Mouse (Mus musculus) thymus, adult 2 months (tissue): Measurements from ENCODE around the gene Lsg1. TPM values are rescaled to one million over a fixed set of nuclear protein-coding genes. Genes with fewer than 3 reads are reported as not detected.
A peak's percentile ranks its signal among the peaks of the same experiment; 100 is the strongest.

ENCODE experiments used
- DNase-seq: peaks from one replicate; pipeline ENCODE4 v3.0.0; 2021
- H3K27ac ChIP-seq: fragments of 200-500 bp; 2 replicates; pipeline ENCODE4 v1.5.1; 2012; ENCODE audit warnings: low read length, control low read depth; ENCODE audit not compliant: control insufficient read depth, insufficient read depth
- H3K27me3 ChIP-seq: fragments of 200-500 bp; 2 replicates; pipeline ENCODE4 v1.6.1; 2012; ENCODE audit warnings: mild to moderate bottlenecking, low read length, moderate library complexity, mixed read lengths; ENCODE audit not compliant: control insufficient read depth, insufficient read depth
- H3K36me3 ChIP-seq: fragments of 200-500 bp; 2 replicates; pipeline ENCODE4 v1.6.1; 2012; ENCODE audit warnings: mild to moderate bottlenecking, low read length, moderate library complexity; ENCODE audit not compliant: control insufficient read depth, insufficient read depth
- H3K4me1 ChIP-seq: fragments of 200-500 bp; replicated peaks from 2 replicates; pipeline ENCODE4 v1.6.1; 2012; ENCODE audit warnings: low read length; ENCODE audit not compliant: control insufficient read depth, insufficient read depth
- H3K4me3 ChIP-seq: fragments of 200-500 bp; 2 replicates; pipeline ENCODE4 v1.5.1; 2012; ENCODE audit warnings: mild to moderate bottlenecking, low read length, control low read depth, moderate library complexity; ENCODE audit not compliant: control insufficient read depth, insufficient read depth
- CTCF ChIP-seq: fragments of 200-500 bp; IDR thresholded peaks from 2 replicates; pipeline ENCODE4 v1.5.1; 2012; ENCODE audit warnings: mild to moderate bottlenecking, control low read depth, low read length, moderate library complexity, borderline replicate concordance; ENCODE audit not compliant: control insufficient read depth, poor library complexity, insufficient read depth; ENCODE audit errors: extremely low read depth
- POLR2A ChIP-seq: fragments of 200-500 bp; IDR thresholded peaks from 2 replicates; pipeline ENCODE4 v1.6.1; 2012; ENCODE audit warnings: mild to moderate bottlenecking, low read length, control low read depth, moderate library complexity; ENCODE audit not compliant: control insufficient read depth, poor library complexity, insufficient read depth; ENCODE audit errors: extremely low read depth
- WGBS: fragments of 180-500 bp; shearing (Covaris S2); methylation state at CpG from one replicate; pipeline ENCODE4 v1.1.7; 2018; 5-methylcytosine and 5-hydroxymethylcytosine counted together
- polyA plus RNA-seq: library from polyadenylated mRNA; depleted of rRNA; stranded (reverse); fragments of >200 nt; gene quantifications from 2 replicates; pipeline ENCODE4 v1.2.3, GENCODE M21; 2012

Lsg1 gene
- polyA plus RNA-seq, 1 experiment, result 20.0 TPM

GRCm38 (mm10) chr16:30532929-30533328 lies 54.5 kb downstream of the Lsg1 start:
- Histone ChIP-seq H3K4me1 (0 out of 2 replicates have a peak, but pooled peaks cover 4% of the 10 kb centered on the region), H3K4me3 (no peak overlapping the region), H3K27me3 (no peaks in the 10 kb centered on the region), H3K27ac (no peak overlapping the region), H3K36me3 (no peaks in the 10 kb centered on the region)
- whole genome bisulfite sequencing, result 52% methylated on average over 1 of the region's 1 CpGs
- TF ChIP-seq CTCF, result no peak
- TF ChIP-seq POLR2A, result no peak
- DNase-seq, result no peak

DNA sequence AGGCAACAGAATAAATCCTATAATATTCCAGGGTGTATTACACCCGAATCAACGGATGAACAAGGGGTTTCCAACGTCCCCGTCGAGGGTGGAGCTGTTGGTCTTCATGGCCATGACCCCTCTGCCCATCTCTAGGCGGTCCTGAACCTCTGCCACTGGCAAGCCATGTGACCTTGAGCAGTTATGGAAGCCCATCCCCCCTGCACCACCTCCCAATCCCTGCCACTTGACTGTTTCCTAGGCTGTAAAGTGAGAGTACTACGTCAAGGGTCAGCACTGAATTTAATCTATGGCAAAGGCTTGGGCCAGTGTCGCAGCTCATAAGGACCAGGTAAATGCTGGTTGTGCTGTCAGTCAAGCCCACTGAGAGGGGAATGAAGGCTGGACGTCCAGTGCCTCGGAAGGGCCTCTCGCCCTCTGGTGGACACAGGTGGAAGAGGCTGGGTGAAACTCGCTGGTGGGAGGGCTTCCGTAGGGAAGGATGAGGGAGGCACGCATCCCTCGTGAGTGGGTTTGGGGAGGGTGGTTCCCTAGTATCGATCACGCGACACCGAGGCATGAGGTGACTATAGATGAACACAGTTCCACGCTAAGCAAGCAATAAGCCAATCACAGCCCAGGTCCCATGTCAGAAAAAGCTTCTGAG lies 55.5 kb downstream of the Lsg1 start:
- 0 out of 2 replicates have a peak, but pooled peaks cover 4% of the 10 kb centered on the region for H3K4me1 ChIP-seq
- no peak overlapping the region for H3K4me3 ChIP-seq
- TF ChIP-seq POLR2A (no peak), CTCF (peak; percentile 88; the same call in 1 of the 2 replicates)
- H3K36me3 ChIP-seq, result no peaks in the 10 kb centered on the region
- H3K27me3 ChIP-seq, result no peaks in the 10 kb centered on the region
- H3K27ac ChIP-seq, result no peak overlapping the region
- 45% methylated on average over 20 of the region's 20 CpGs for WGBS
- peak; percentile 36 for DNase-seq

DNA sequence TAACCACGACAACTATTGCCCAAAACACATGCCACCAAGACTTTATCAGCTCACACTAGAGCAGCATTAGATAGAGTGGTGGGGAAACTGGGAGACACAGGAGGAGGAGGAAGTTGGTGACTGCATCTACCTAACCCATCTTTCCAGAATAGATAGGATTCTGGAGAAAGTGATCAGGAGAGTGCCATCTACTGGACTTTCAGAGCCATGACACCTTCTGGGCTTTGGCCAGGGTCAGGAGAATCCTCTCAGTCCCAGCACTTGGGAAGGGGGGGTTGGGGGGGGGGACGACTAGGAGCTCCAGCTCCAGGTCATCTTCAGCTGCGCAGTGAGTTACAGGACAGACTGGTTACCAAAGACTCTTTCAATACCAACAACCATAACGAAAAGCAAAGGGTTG lies 56.6 kb downstream of the Lsg1 start:
- DNase-seq, result no peak
- Histone ChIP-seq H3K36me3 (no peaks in the 10 kb centered on the region), H3K27me3 (no peaks in the 10 kb centered on the region), H3K27ac (no peak overlapping the region), H3K4me3 (no peak overlapping the region), H3K4me1 (0 out of 2 replicates have a peak, but pooled peaks cover 4% of the 10 kb centered on the region)
- TF ChIP-seq POLR2A (no peak), CTCF (no peak)
- WGBS, result 66% methylated on average over 4 of the region's 4 CpGs

DNA sequence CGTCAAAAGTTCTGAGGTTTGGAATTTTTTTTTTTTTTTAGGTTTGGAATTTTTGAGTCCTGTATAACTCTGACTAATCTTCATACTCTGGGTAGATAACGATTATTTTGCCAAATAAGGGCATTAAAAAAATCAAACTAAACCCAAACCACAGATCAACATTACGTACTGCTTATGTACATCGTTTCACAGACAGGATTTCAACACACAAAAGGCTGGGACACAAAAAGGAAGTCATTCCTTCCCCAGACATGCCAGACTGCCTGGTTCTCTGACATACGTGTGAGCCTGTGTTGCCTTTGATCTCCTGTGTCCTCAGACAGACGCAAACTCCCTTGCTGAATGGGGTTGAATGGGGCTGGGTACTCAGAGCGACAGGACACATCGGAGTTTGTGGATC lies 59.0 kb downstream of the Lsg1 start:
- H3K27ac ChIP-seq, result no peak overlapping the region
- WGBS, result 92% methylated on average over 8 of the region's 8 CpGs
- no peaks in the 10 kb centered on the region for H3K36me3 ChIP-seq
- no peaks in the 10 kb centered on the region for H3K27me3 ChIP-seq
- TF ChIP-seq POLR2A, result no peak
- TF ChIP-seq CTCF, result no peak
- no peak for DNase-seq
- no peak overlapping the region for H3K4me3 ChIP-seq
- no peaks in the 10 kb centered on the region for H3K4me1 ChIP-seq

DNA sequence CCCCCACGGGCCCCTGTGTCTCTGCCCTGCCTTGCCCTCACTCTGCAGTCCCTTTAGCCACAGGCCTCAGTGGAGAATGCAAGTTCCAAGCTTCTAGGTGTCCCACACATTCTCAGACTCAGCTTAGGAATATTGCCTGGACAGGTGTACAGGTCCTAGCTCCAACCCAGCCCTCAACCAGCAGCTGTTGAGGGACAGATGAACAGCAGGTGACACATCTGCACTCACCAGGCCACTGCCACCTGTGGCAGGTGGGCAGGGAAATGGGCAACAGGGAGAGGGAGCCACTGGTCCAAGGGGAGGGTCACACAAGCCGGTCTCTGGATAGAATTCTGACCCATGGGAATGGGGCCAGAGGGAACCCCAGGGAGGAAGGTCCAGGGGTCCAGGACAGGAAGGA lies 59.5 kb downstream of the Lsg1 start:
- H3K4me3 ChIP-seq, result no peak overlapping the region
- DNase-seq, result no peak
- H3K4me1 ChIP-seq, result no peaks in the 10 kb centered on the region
- TF ChIP-seq POLR2A (no peak), CTCF (no peak)
- WGBS, result 84% methylated on average over 2 of the region's 2 CpGs
- no peak overlapping the region for H3K27ac ChIP-seq
- H3K27me3 ChIP-seq, result no peaks in the 10 kb centered on the region
- no peaks in the 10 kb centered on the region for H3K36me3 ChIP-seq

DNA sequence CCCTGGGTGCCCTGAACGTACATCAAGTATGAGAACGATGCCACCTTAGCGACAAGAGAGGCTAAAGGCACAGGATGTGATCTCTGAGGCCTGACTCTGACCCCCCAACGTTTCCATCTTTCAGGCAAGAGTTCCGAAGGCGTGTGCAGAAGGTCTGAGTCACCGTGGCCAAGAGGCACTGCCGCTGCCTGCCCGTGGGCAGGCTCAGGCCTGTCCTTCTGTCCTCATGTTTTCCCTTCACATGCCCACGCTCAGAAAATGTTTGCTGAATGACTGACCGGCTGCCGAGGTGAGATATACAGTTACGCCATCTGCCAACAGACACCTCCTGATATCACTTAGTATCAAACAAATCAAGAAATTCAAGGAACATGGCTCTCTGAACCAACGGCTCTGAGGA lies 61.6 kb downstream of the Lsg1 start:
- no peak overlapping the region for H3K4me3 ChIP-seq
- no peak overlapping the region for H3K27ac ChIP-seq
- no peaks in the 10 kb centered on the region for H3K4me1 ChIP-seq
- TF ChIP-seq POLR2A, result no peak
- TF ChIP-seq CTCF, result no peak
- no peak for DNase-seq
- no peaks in the 10 kb centered on the region for H3K36me3 ChIP-seq
- H3K27me3 ChIP-seq, result no peaks in the 10 kb centered on the region
- WGBS, result 90% methylated on average over 14 of the region's 14 CpGs
